Mouse (Mus musculus): ENCODE measurements around the gene Tmem150a.
A peak's percentile ranks its signal among the peaks of the same experiment; 100 is the strongest.

Gene Tmem150a

GRCm38 (mm10) chr6:72350214-72350613, 5.0 kb upstream of the Tmem150a start:
- no peak for DNase-seq (ENCODE audit: low spot score in 2 of 2)

GRCm38 (mm10) chr6:72352636-72353405, 2.4 kb upstream of the Tmem150a start:
- no peak for DNase-seq (ENCODE audit: low spot score in 2 of 2)

GRCm38 (mm10) chr6:72354025-72354424, 1.2 kb upstream of the Tmem150a start:
- DNase-seq (ENCODE audit: low spot score in 2 of 2), result no peak

- no peak for DNase-seq (ENCODE audit: low spot score in 2 of 2)
Observed at GRCm38 (mm10) chr6:72356001-72356532, 820 bp downstream of the Tmem150a start.

- DNase-seq (ENCODE audit: low spot score in 2 of 2), result no peak
Observed at GRCm38 (mm10) chr6:72357164-72358079, 2.2 kb downstream of the Tmem150a start.

GRCm38 (mm10) chr6:72358086-72358764, 3.0 kb downstream of the Tmem150a start:
- no peak for DNase-seq (ENCODE audit: low spot score in 2 of 2)

GRCm38 (mm10) chr6:72359343-72359742, 4.1 kb downstream of the Tmem150a start:
- no peak for DNase-seq (ENCODE audit: low spot score in 2 of 2)

GRCm38 (mm10) chr6:72359891-72360598, 4.8 kb downstream of the Tmem150a start:
- no peak for DNase-seq (ENCODE audit: low spot score in 2 of 2)

- DNase-seq (ENCODE audit: low spot score in 2 of 2), result no peak
Observed at GRCm38 (mm10) chr6:72360599-72360935, 5.3 kb downstream of the Tmem150a start.

- no peak for DNase-seq (ENCODE audit: low spot score in 2 of 2)
Observed at GRCm38 (mm10) chr6:72361121-72361551, 5.9 kb downstream of the Tmem150a start.

- DNase-seq (ENCODE audit: low spot score in 2 of 2), result peak; percentile 95 to 97
Observed at GRCm38 (mm10) chr6:72362132-72363028, 7.1 kb downstream of the Tmem150a start.

- no peak for DNase-seq (ENCODE audit: low spot score in 2 of 2)
Observed at GRCm38 (mm10) chr6:72364009-72364408, 8.8 kb downstream of the Tmem150a start.

GRCm38 (mm10) chr6:72364985-72365384, 9.7 kb downstream of the Tmem150a start:
- no peak for DNase-seq (ENCODE audit: low spot score in 2 of 2)

- no peak for DNase-seq (ENCODE audit: low spot score in 2 of 2)
Observed at GRCm38 (mm10) chr6:72366304-72366703, 11.1 kb downstream of the Tmem150a start.

GRCm38 (mm10) chr6:72366844-72367443, 11.7 kb downstream of the Tmem150a start, which contains the start of gene Rnf181:
TSS of gene Rnf181 (minus strand) at chr6:72366956.
- DNase-seq (ENCODE audit: low spot score in 2 of 2), result no peak

- DNase-seq (ENCODE audit: low spot score in 2 of 2), result no peak
Observed at GRCm38 (mm10) chr6:72367460-72367974, 12.3 kb downstream of the Tmem150a start.

- no peak for DNase-seq (ENCODE audit: low spot score in 2 of 2)
Observed at GRCm38 (mm10) chr6:72369557-72369956, 14.3 kb downstream of the Tmem150a start.

GRCm38 (mm10) chr6:72370091-72370490, 14.8 kb downstream of the Tmem150a start:
- no peak for DNase-seq (ENCODE audit: low spot score in 2 of 2)

- no peak for DNase-seq (ENCODE audit: low spot score in 2 of 2)
Observed at GRCm38 (mm10) chr6:72371147-72371546, 15.9 kb downstream of the Tmem150a start.
